Mouse (Mus musculus): ENCODE measurements around the gene Frzb. TPM values are rescaled to one million over a fixed set of nuclear protein-coding genes. Genes with fewer than 3 reads are reported as not detected.

Gene Frzb
- polyA plus RNA-seq, 1 experiment = 0.86 TPM

GRCm38 (mm10) chr2:80423116-80423515, 24.3 kb downstream of the Frzb start:
- 92% methylated on average over 5 of the region's 5 CpGs for WGBS
- Histone ChIP-seq H3K4me3 (ENCODE audit: low read depth, low read length) (no peak overlapping the region), H3K4me1 (ENCODE audit: control insufficient read depth, insufficient read depth, insufficient read length, low read length) (no peaks in the 10 kb centered on the region), H3K27me3 (ENCODE audit: control insufficient read depth, insufficient read depth, low read length) (no peaks in the 10 kb centered on the region), H3K27ac (ENCODE audit: insufficient read depth, low read depth, low read length) (no peak overlapping the region), H3K36me3 (ENCODE audit: control insufficient read depth, insufficient read depth, low read length) (no peaks in the 10 kb centered on the region)
- TF ChIP-seq POLR2A (IDR thresholded peaks at IDR 0.05; ENCODE audit: low read depth, low read length) = no peak
- no peak for TF ChIP-seq CTCF (IDR thresholded peaks at IDR 0.05; ENCODE audit: extremely low read depth, insufficient read length, insufficient replicate concordance, low read depth, low read length)

GRCm38 (mm10) chr2:80421990-80422389, 25.4 kb downstream of the Frzb start:
- WGBS = 40% methylated on average over 1 of the region's 1 CpGs
- TF ChIP-seq POLR2A (IDR thresholded peaks at IDR 0.05; ENCODE audit: low read depth, low read length) (no peak), CTCF (IDR thresholded peaks at IDR 0.05; ENCODE audit: extremely low read depth, insufficient read length, insufficient replicate concordance, low read depth, low read length) (no peak)
- H3K36me3 ChIP-seq (ENCODE audit: control insufficient read depth, insufficient read depth, low read length) = no peaks in the 10 kb centered on the region
- H3K4me3 ChIP-seq (ENCODE audit: low read depth, low read length) = no peak overlapping the region
- H3K27ac ChIP-seq (ENCODE audit: insufficient read depth, low read depth, low read length) = no peak overlapping the region
- no peaks in the 10 kb centered on the region for H3K4me1 ChIP-seq (ENCODE audit: control insufficient read depth, insufficient read depth, insufficient read length, low read length)
- no peaks in the 10 kb centered on the region for H3K27me3 ChIP-seq (ENCODE audit: control insufficient read depth, insufficient read depth, low read length)

- no peak overlapping the region for H3K4me3 ChIP-seq (ENCODE audit: low read depth, low read length)
- WGBS = 90% methylated on average over 6 of the region's 6 CpGs
- no peaks in the 10 kb centered on the region for H3K27me3 ChIP-seq (ENCODE audit: control insufficient read depth, insufficient read depth, low read length)
- no peaks in the 10 kb centered on the region for H3K4me1 ChIP-seq (ENCODE audit: control insufficient read depth, insufficient read depth, insufficient read length, low read length)
- no peaks in the 10 kb centered on the region for H3K36me3 ChIP-seq (ENCODE audit: control insufficient read depth, insufficient read depth, low read length)
- H3K27ac ChIP-seq (ENCODE audit: insufficient read depth, low read depth, low read length) = no peak overlapping the region
- TF ChIP-seq POLR2A (IDR thresholded peaks at IDR 0.05; ENCODE audit: low read depth, low read length) (no peak), CTCF (IDR thresholded peaks at IDR 0.05; ENCODE audit: extremely low read depth, insufficient read length, insufficient replicate concordance, low read depth, low read length) (no peak)
Measured at GRCm38 (mm10) chr2:80416286-80416685, 31.1 kb downstream of the Frzb start.

DNA sequence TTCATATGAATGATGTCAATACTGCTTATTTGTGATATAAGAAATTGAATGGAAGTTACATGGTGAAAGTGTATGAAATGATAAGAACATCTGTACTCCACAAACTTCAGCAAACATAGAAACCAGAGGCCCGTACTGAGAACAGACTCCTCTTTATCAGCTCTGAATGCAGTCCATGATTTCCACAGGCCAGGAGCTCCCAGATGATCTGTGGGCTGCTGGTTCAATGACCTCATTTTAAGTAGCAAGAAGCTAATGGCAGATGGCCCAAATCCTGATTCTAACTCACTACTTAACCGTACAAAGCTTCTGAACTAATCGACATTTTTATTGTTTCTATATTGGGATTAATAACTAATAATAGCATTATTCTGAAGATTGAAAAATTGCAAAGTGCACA, 33.0 kb downstream of the Frzb start:
- no peaks in the 10 kb centered on the region for H3K27me3 ChIP-seq (ENCODE audit: control insufficient read depth, insufficient read depth, low read length)
- H3K4me1 ChIP-seq (ENCODE audit: control insufficient read depth, insufficient read depth, insufficient read length, low read length) = no peaks in the 10 kb centered on the region
- H3K27ac ChIP-seq (ENCODE audit: insufficient read depth, low read depth, low read length) = no peak overlapping the region
- 73% methylated on average over 3 of the region's 3 CpGs for WGBS
- H3K4me3 ChIP-seq (ENCODE audit: low read depth, low read length) = no peak overlapping the region
- TF ChIP-seq CTCF (IDR thresholded peaks at IDR 0.05; ENCODE audit: extremely low read depth, insufficient read length, insufficient replicate concordance, low read depth, low read length) = no peak
- TF ChIP-seq POLR2A (IDR thresholded peaks at IDR 0.05; ENCODE audit: low read depth, low read length) = no peak
- H3K36me3 ChIP-seq (ENCODE audit: control insufficient read depth, insufficient read depth, low read length) = no peaks in the 10 kb centered on the region

DNA sequence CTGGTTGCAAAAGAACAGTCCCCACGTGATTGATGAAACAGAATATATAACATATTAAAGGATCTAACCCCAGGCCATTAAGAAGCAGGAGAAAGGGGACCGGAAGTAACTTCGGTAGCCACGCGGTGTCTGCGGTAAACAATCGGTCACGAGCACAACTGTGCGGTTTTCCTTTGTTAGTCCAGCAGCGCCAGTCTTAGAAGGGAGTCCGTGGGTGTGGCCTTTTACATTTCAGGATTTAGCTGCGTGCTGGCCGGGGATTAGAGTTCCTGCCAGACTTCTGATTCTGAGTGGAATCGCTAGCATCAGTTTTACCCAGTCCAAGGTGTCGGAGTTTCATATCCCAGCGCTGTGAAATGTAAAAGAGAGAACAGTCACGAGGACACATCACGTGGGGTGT, 34.3 kb downstream of the Frzb start:
- Histone ChIP-seq H3K4me1 (ENCODE audit: control insufficient read depth, insufficient read depth, insufficient read length, low read length) (no peaks in the 10 kb centered on the region), H3K27me3 (ENCODE audit: control insufficient read depth, insufficient read depth, low read length) (no peaks in the 10 kb centered on the region), H3K27ac (ENCODE audit: insufficient read depth, low read depth, low read length) (no peak overlapping the region), H3K4me3 (ENCODE audit: low read depth, low read length) (no peak overlapping the region), H3K36me3 (ENCODE audit: control insufficient read depth, insufficient read depth, low read length) (no peaks in the 10 kb centered on the region)
- TF ChIP-seq POLR2A (IDR thresholded peaks at IDR 0.05; ENCODE audit: low read depth, low read length) (no peak), CTCF (IDR thresholded peaks at IDR 0.05; ENCODE audit: extremely low read depth, insufficient read length, insufficient replicate concordance, low read depth, low read length) (no peak)
- 80% methylated on average over 18 of the region's 18 CpGs for WGBS

GRCm38 (mm10) chr2:80409893-80410574, 37.4 kb downstream of the Frzb start:
- Histone ChIP-seq H3K4me3 (ENCODE audit: low read depth, low read length) (no peak overlapping the region), H3K4me1 (ENCODE audit: control insufficient read depth, insufficient read depth, insufficient read length, low read length) (no peaks in the 10 kb centered on the region), H3K27ac (ENCODE audit: insufficient read depth, low read depth, low read length) (no peak overlapping the region), H3K36me3 (ENCODE audit: control insufficient read depth, insufficient read depth, low read length) (no peaks in the 10 kb centered on the region), H3K27me3 (ENCODE audit: control insufficient read depth, insufficient read depth, low read length) (no peaks in the 10 kb centered on the region)
- 77% methylated on average over 12 of the region's 12 CpGs for WGBS
- TF ChIP-seq CTCF (IDR thresholded peaks at IDR 0.05; ENCODE audit: extremely low read depth, insufficient read length, insufficient replicate concordance, low read depth, low read length) (no peak), POLR2A (IDR thresholded peaks at IDR 0.05; ENCODE audit: low read depth, low read length) (no peak)

DNA sequence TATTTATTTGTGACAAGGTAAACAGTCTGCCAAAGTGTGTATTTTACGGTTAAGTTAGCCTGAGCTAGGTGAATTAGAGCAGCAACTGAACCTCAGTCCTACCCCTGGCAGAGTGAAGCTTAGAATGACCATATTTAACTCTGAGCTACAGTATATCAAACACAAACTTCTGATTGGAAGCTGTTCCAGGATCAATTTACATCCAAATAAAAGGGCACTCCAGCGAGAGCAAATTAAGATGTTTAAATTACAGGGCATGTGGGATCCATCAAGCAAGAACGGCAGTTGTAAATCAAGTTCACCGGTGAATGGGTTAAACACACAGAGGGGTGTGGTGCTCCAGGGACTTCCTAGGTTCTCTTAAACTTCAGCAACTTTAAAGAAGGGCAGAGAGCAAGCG, 42.7 kb downstream of the Frzb start:
- Histone ChIP-seq H3K4me3 (ENCODE audit: low read depth, low read length) (no peak overlapping the region), H3K36me3 (ENCODE audit: control insufficient read depth, insufficient read depth, low read length) (no peaks in the 10 kb centered on the region), H3K27ac (ENCODE audit: insufficient read depth, low read depth, low read length) (no peak overlapping the region), H3K27me3 (ENCODE audit: control insufficient read depth, insufficient read depth, low read length) (no peaks in the 10 kb centered on the region), H3K4me1 (ENCODE audit: control insufficient read depth, insufficient read depth, insufficient read length, low read length) (no peaks in the 10 kb centered on the region)
- no peak for TF ChIP-seq CTCF (IDR thresholded peaks at IDR 0.05; ENCODE audit: extremely low read depth, insufficient read length, insufficient replicate concordance, low read depth, low read length)
- TF ChIP-seq POLR2A (IDR thresholded peaks at IDR 0.05; ENCODE audit: low read depth, low read length) = no peak
- WGBS = 13% methylated on average over 5 of the region's 5 CpGs

All from small intestine, adult 2 months (tissue).